Mouse (Mus musculus) testis, postnatal 14 days (tissue): ENCODE results near the gene Cds2.
"Not testable (repeated sequence)": the region's sequence is repeated elsewhere in the genome, so short reads cannot be mapped to it uniquely, and the experiment has no call there.

Experiments used
- DNase-seq: peaks from one replicate; pipeline ENCODE4 v3.0.0; 2021; ENCODE audit warnings: low spot score

The Cds2 gene

DNA sequence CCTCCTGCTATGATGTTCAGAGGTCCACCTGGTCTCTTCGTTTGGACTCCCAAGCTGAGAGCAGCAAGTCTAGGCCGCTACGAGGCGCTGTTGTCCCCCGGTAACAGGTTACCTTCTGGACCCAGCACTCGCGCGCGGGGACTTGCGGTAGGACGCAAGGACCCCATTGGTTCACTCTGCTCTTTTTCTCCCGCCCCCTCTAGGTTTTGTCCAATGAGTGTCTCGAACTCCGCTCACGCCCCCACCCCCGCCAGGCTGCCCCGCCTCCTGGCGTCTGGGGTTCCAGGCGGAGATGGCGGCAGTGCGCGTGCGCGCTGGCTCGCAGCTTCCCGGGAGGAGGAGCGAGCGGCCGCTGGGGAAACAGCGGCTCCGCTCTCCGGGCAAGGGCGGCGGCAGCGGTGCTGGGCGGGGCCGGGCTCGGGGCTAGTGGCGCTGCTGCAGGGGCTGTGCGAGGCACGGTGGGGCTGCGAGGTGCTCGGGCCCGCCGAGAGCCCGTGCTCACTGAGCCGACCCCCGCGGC is at the start of gene Cds2:
Cds2 (plus strand) TSS at position 270 of the 520 bp plus-strand sequence.
- DNase-seq = peak; percentile 99

DNA sequence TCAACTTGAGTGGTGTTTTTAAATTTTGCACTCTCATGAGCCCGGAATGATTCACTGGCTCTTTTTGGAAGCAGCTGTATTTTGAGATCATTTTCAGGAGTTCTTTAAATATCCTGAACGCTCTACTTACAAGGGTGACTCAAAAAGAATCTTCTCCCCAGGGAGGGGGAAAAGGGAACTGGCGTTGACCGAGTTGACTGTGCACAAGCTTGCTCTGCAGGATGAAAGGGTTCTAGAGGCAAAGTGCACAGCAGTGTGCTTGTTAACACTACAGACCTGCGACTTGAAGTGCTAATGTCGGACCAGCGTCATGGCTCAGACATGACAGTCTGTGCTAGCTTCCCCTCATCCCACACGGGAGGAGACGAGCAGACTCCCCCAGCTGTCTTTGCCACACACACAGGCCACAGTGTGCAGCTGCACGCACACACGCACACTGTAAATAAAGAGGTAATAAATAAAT is 41.3 kb upstream of the Cds2 start:
- no peak for DNase-seq

DNA sequence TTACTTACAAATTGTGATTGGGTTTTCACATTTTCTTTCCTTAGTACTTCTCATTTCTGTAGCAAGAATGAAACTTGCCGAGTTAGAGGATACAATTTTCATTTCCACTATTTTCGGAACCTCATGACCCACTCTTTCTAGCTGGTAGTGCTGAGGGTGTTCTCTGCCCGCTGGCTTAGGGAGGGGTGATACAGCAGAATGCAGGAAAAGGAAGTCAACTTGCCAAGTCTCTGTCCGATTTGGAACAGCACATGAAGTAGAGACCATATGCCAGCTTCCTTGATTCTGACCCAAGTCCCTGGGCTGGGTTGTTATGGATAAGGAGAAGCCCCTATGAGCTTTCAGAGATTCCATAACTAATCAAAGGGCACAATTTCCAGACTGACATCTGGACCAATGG is 38.6 kb upstream of the Cds2 start:
- no peak for DNase-seq

DNA sequence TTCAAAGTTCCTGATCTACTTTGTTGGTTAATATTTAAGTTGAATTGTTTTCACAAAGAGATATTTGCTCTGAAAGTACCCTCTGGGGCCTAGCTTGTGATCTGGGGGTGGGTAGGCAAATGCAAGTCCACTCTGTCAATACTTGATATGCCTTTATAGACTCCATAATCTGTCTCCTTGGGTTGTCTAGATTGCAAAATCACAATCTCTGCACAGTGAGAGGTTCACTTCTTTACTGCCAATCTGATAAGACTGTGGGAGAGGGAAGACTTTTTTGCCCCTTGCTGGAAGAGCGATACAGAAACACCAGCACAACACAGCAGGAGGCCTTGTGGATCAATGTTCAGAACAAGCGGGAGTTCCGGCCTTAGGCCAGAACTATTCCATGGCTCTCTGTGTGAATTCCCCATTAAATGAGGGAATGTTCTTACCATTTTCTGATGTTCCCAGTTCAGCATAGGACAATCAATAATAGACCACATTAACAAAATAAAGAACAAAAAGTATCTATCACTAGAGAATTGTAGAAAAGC is 30.5 kb upstream of the Cds2 start:
- DNase-seq = no peak

DNA sequence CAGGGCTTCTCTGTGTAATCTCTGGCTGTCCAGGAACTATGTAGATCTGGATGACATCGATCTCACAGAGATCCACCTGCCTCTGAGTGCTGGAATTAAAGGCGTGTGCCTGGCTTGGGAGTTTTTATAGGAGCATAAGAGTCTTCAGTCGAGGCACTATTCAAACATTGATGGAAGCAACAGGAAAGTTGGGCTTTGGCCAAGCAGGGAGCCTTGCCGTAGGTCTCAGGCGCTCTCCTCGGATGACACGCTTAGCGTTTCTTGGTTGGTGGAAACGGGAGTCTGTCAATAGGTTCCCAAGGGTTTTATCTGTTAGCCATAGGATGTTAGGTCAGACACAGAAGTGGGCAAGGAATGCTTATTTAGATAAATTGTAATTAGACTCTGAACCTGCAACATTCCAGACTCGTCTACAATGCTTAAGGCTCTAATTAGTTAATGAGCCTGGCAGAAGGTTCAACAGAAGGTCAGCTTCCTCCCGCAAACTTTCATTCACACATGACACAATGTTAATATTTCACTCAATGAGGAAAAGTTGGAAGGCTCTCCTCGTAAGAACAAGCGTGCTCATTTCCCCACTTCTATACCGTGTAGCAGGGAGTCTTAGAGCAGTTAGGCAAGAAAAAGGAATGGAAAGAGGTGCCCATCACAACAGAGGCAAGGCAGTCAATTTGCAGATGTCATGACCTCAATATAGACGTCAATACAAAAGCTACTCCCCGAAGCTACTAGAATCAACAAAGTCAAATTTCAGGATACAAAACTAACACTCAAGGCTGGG is 28.8 kb upstream of the Cds2 start:
- DNase-seq = no peak

DNA sequence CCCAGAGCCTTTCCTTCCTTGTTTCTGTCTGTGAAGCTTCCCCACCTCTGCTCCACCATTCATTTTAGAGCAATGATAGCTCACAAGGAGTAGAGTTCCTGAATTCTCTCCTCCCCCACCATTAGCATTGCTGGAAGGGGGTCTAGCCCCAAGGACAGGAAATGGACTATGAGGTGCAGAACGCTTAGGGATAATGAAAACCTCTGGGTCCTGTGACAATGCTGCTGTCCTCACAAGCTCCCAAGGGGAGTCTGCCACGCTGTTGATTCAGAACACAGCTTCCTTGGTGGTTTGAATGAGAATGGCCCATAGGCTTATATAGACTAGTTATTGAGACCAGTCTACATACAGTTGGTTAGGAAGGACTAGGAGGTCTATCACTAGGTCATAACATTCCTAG is 27.7 kb upstream of the Cds2 start:
- DNase-seq = no peak

DNA sequence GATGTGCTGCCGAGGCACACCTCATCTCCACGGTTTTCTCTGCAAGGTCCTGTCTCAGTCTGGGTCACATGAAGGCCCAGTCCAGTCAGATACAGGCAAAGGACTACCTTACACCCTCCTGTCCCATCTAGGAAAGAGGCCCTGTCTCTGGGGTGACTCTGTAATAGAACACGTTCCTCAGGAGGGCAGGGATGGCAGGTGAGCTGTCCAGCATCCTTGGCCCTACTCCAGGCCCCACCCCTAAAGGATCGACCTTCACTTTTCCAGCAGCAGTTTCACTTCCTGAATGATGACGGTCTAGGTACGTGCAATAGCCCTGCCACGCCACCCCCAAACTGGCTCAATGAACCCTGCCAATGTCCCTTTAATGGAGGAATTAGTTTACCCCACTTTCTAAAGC is 27.0 kb upstream of the Cds2 start:
- DNase-seq = no peak

DNA sequence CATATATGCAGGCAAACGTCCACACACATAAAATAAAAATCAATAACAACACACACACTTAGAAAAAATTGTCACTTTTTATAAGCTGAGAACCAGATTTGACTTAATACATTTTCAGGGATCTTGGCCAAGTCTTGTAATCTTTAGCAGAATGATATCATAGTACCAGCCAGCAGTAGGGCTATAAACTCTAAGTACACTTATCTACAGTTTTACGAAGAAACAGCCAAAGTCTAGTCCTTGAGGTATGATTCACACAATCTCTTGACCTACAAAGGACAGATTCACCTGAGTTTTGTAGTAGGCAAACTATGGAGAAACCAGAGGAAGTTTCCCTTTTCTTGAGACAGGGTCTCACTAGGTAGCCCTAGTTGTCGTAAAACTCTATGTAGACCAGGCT is 23.5 kb upstream of the Cds2 start:
- not testable (repeated sequence) for DNase-seq

DNA sequence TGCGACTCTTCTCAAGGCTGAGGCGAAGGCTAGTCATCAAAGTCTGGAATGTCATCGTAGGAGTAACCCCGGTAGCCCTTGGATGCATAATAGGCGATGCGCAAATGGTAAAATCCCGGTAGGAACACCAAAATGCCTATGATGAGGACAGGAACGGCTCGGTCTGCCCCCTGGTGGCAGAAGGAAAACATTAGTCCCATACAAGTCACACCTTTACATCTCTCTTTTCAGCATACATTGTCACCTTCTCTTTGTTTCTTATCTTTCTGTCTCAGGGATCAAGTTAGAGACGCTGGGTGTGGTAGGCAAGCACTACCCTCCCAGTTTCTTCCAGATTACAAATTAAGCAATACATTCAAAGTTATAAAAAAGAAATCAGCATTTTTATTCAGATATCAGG is 22.5 kb upstream of the Cds2 start:
- DNase-seq = not testable (repeated sequence)

DNA sequence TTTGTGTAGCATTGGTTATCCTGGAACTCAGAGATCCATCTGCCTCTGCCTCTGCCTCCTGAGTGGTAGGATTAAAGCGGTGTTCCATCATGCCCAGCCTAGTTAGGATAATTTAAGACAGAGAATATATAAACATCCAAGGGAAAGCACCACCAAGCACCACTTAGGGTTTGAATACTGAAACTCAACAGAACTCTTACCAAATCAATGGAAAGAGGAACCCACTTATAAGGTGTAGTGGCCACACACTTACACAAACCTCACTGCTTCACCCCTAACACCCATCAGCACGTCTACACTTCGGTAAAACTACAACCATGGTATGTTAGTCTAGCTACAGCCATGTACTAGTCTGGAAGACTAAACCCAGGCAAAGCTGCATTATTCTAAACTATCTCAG is 19.6 kb upstream of the Cds2 start:
- DNase-seq = no peak

DNA sequence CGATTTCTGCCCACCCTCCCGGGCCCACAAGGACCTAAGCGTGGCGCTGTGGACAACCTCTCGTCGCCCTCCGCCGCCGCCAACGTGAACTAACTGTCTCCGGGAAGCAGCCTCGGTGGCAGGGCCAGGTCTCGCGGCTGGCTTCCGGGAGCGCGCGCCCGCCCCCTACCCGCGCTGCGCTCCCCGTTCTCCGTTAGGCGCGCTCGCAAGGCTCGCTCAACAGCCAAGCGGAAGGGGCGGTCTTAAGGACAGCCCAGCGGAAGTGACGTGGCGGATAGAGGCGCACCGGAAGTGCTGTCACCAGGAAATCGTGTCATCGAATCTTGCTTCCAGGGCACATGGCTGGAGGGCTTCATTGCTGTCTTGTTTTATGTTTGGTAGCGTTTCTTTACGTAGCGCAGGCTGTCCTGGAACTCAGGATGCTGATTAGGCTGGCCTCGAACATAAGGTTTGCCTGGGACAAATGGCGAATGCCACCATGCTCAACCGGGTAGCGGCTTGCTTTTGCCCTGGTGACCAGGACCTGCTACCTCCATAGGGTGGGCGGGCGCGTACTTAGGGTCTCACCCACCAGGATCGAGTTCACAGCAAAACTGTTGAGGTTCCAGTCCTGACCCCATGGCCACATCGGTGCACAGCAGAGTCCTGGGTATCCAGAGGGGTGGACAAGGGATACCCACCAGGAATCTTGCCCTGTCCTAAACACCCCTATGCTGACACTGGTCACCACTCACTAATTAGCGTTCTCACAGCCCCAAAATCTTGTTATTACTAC is 15.2 kb upstream of the Cds2 start, which contains the start of gene Tmem230:
Tmem230 (minus strand) TSS at position 269 of the 775 bp plus-strand sequence.
- DNase-seq = peak; percentile 94

DNA sequence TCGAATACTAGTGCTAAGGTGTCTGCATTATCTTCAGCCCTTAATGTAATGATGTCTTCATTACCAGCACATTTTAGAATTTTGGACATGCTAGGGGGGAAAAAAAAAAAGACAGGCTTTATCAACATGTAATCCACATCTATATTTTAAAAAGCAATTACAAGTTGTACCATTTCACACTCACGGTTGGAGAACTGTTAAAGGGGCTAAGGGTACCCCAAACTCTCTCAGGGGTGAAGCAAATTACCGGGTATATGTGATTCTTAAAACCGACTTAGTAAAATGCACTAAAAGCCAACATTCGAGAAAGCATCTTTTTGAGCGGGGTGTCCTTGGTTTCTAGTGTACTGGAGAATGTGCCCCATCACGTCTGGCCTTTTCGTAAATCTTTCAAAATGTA is 11.0 kb upstream of the Cds2 start:
- DNase-seq = no peak

DNA sequence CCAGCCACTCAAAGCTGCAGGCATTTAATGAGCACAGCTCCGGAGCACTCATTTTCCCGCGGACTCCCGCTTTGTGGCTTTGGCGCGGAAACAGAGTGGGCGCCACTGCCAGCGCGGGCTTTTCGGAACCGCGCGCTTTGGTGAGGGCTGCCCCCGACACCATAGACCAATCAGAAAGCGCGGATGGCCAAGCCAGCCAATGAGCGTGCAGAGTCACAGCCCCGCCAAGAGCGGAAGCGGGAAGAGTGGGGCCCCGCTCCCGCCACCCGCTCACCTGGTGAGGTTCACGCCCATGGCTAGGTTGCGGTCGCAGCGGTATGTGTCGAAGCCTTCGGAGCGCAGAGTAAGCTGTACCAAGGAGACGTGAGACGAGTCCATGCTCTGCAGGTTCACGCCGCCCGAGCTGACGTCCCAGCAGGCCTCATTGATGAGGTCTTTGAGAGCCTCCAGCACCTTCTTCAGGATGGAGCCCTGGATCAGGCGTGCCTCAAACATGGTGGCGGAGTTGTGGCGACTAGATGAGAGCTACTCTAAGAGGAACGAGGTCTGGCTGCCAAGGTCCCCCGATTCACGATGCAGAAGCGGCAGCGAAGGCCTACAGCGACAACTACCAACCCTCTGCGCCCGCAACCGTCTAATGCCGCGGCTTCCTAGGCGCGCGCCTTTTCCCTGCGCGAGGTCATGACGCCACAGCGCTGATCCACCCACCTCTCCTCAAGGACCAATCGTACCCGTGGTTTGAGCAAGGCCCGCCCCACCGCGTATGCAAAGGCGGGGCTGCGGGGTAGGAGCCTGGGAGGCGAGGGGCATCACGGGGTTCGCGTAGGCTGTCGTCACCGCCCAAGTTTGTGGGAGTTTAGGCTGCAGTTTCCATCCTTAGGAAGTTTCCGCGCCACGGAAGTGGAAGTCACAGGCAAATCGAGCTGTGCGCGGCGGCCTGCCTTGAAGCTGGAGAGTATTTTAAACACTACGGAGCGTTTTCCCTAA is 10.1 kb upstream of the Cds2 start, which contains the start of gene Pcna:
Pcna (minus strand) TSS at position 773 of the 987 bp plus-strand sequence.
- peak; percentile 98 for DNase-seq

DNA sequence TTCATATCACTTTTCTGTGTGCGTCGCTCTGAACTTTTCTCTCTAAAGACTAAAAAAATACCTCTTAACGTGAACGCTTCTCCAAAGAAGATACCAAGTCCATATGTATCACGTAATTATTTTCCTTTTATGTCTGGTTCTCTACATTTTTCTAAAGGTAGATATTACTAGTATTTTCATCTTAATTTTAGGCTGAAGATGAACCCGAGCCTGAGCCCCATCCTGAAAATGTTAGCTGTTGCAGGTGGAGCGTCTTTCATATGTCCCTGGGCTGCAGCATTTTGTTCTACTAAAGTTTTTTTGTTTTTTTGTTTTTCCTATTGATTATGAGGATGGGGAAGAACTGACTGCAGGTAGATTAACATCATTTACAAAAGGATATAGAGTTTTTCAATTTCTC is 9.3 kb upstream of the Cds2 start:
- no peak for DNase-seq

DNA sequence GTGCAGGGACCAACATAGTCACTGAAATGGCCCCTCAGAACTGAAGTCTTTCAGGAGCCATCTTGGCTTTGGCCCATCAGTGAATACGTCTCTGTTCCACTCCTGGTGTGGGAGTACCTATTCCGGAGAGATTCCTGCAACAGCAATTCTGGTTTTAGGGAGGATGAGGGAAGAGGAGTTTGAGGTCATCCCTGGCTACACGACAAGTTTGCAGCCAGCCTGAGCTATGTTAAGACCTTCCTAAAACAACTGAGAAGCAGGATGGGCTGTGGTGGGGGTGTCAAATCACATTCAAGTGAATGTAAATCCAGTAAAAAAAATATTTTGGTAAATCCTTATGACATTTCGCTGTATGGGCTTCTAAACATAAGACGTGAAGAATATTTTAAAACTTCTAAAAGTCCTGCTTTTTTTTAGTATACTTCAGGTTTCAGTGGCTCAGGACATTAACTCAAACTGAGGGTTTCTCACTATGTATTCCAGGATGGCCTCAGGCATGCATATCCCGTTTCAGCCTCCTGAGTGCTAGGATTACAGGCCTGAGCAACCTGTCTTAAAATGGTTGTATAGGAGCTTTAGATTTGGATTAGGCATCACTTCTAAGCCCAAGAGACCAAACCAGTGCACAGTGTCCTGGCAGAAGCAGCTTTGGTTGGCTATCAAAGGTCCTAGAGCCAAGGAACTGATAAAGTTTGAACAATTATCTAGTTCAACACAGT is 5.4 kb upstream of the Cds2 start:
- DNase-seq = no peak

DNA sequence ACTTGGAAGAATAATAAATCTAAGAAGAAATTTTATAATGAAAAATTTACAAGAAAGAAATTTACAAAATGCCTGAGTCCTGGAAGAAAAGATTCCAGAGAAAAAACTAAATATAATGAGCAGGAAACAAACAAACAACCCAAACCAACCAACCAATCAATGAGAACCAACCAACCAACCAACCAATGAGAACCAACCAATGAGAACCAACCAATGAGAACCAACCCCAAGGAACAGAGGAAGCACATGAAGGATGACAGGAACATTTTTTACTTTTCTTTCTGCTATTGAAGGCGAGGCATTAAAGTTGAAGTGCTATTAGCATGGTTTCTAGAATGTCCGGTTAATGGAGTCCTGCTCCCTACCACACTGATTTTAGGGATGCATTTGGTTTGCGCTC is 2.3 kb upstream of the Cds2 start:
- DNase-seq = no peak

DNA sequence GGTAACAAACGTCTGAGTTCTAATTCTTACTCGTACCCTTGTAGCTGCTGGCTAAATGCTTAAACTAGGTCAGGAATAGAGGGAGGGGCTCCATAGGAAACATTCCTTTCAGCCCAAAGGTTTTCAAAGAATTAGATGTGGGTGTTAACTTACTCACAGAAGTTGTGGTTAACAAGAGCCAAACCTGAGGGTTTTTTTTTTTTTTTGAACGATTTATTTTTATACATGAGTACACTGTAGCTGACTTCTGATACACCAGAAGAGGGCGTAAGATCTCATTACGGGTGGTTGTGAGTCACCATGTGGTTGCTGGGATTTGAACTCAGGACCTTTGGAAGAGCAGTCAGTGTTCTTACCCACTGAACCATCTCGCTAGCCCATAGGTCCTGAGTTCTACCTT is 773 bp upstream of the Cds2 start:
- DNase-seq = no peak

DNA sequence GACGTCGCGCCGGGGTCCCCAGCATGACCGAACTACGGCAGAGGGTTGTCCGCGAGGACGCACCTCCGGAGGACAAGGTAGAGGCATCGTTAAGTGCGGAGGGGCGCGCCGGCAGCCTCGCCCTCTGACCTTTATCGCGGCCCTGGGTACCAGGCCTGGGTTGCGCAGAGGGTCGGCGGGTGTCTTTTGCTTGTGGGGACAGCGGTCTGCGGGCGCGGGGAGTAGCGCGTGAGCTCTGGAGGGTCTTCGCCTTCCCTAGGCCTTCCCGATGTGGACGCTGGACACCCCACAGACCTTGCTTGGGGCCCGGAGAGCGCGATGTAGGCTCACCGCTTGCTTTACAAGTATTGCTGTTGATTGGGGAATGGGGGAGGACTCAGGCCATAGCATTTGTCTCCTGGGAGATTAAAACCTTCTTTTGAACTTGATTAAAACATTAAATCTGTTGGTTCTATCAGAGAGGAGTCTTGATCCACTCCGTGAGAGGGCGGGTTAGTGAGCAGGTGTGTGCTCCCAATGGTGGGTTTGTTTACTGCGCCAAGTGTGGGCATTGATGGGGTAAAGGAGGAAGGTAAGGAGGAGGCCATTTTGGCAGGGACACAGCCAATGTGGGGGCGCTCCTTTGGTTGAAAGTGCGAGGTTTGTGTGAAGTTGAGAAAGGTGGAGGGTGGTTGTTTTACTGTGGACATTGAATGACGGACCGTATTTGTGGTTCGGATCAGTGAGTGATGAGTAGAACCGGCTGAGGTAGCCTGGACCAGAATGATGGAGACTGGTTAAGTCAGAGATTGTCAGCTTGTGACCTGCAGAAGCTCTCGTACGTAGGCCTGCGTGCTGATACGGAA is 695 bp downstream of the Cds2 start:
- DNase-seq = peak; percentile 45

DNA sequence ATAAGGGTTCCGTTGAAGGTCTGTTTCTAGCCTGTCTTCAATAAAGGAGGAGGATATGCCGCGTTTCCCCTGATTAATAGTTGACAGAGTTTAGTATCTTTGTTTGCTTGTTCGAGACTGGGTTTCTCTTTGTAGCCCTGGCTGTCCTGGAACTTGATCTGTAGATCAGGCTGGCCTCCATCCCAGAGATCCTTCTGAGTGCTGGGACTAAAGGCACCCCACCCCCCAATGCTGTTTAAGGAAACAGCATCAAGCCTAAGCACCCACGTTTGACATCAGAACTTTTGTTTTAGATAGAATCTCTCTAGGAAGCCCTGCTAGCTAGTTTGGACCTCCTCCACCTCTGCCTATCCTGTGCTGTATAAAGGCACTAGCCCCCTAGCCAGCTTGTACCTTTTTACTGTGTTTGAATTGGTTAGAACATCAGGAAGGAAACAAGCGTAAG is 1.3 kb downstream of the Cds2 start:
- DNase-seq = no peak

DNA sequence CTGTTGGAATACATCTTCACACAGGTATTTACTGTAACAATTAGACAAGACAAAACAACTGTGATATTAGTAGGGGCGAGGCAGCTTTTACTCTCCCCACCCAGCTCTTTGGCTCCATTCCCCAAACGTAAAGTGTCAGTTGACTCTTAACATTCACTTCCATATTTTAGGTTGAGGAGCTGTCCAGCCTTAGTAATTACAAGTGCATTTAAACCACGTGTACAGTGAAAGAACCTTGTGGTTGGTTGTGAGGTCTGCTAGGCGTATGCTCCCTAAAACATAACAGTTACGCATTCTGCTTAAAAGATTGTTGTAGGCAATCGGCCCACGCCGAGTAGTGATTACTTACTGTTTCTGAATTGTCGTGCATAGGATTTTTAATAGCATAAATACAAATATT is 2.2 kb downstream of the Cds2 start:
- no peak for DNase-seq
